Mouse (Mus musculus) lung, postnatal 0 days (tissue): ENCODE results near the gene Gnb4.

Experiments
- CTCF ChIP-seq: IDR thresholded peaks from 2 replicates; pipeline ENCODE4 v1.5.1; 2016; ENCODE audit warnings: antibody characterized with exemption, mild to moderate bottlenecking
- EP300 ChIP-seq: IDR thresholded peaks from 2 replicates; pipeline ENCODE4 v1.6.1; 2016; ENCODE audit warnings: antibody characterized with exemption, mild to moderate bottlenecking, control low read depth

GRCm38 (mm10) chr3:32622106-32622505, 5.7 kb upstream of the Gnb4 start:
- no peak for TF ChIP-seq EP300
- no peak for TF ChIP-seq CTCF
